Mouse (Mus musculus) lung, embryonic 15.5 days (tissue): ENCODE results near the gene Cdrt4. TPM values are rescaled to one million over a fixed set of nuclear protein-coding genes. Genes with fewer than 3 reads are reported as not detected.

Experiments
- ATAC-seq: fragments of 200-750 bp; cut with Nextera tagmentation; 2 replicates; pipeline ENCODE4 v1.8.0; 2017; ENCODE audit warnings: moderate number of reproducible peaks, borderline replicate concordance; ENCODE audit not compliant: low FRiP score, low TSS enrichment; ENCODE audit errors: extremely low read depth
- H3K27ac ChIP-seq: fragments of 300-500 bp; sonication (generic); 2 replicates; pipeline ENCODE4 v1.5.1; 2015; ENCODE audit warnings: moderate library complexity, mild to moderate bottlenecking, inconsistent platforms
- H3K27me3 ChIP-seq: fragments of 300-500 bp; sonication (generic); 2 replicates; pipeline ENCODE4 v1.6.1; 2015; ENCODE audit warnings: inconsistent platforms
- H3K36me3 ChIP-seq: fragments of 300-500 bp; sonication (generic); 2 replicates; pipeline ENCODE4 v1.6.1; 2015; ENCODE audit warnings: inconsistent platforms
- H3K4me1 ChIP-seq: fragments of 300-500 bp; sonication (generic); 2 replicates; pipeline ENCODE4 v1.6.1; 2015; ENCODE audit warnings: inconsistent platforms
- H3K4me2 ChIP-seq: fragments of 300-500 bp; sonication (generic); 2 replicates; pipeline ENCODE4 v1.6.1; 2015; ENCODE audit warnings: inconsistent platforms, mild to moderate bottlenecking, moderate library complexity
- H3K4me3 ChIP-seq: fragments of 300-500 bp; sonication (generic); 2 replicates; pipeline ENCODE4 v1.5.1; 2015; ENCODE audit warnings: mild to moderate bottlenecking, inconsistent platforms
- H3K9ac ChIP-seq: fragments of 300-500 bp; sonication (generic); 2 replicates; pipeline ENCODE4 v1.6.1; 2015; ENCODE audit warnings: inconsistent platforms
- H3K9me3 ChIP-seq: fragments of 300-500 bp; sonication (generic); 2 replicates; pipeline ENCODE4 v1.6.1; 2016; ENCODE audit warnings: inconsistent platforms
- WGBS: fragments of 180-500 bp; shearing (Covaris S2); methylation state at CpG from one replicate; pipeline ENCODE4 v1.1.7; 2015; 5-methylcytosine and 5-hydroxymethylcytosine counted together
- polyA plus RNA-seq: library from polyadenylated mRNA; unstranded; fragments of >200 nt; fragmentation: Nextera tagmentation; extraction: Ambion mirVana; gene quantifications from 2 replicates; pipeline ENCODE4 v1.2.1, GENCODE M21; 2015

Gene Cdrt4
- polyA plus RNA-seq, 1 experiment from 2014 or later: 0.36 TPM

DNA sequence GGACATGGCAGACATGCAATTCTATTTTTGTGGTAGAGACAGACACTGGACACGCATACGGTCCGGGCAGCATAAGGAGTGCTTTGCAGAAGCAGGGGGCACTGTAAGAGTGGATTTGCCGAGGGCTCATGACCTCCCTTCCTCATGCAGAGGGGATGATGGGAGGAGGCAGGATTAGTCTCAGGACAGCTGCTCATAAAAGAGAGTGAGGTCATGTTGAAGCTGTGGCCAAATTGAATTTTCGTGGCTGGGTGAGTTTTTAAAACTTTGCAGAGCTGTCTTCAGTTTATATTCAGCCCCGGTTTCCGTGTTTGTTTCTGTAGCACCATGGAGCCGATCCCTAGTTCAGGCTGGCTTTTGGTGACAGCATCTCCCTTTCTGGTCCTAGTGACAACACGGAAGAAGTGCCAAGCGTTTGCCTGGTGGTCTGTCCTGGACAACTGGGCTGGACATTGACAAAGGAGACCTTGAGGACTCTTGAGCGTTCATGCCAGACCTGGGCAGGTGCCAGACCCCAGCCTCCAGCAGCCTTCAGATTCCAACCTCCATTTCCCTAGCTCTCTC lies 46.8 kb downstream of the Cdrt4 start:
- Histone ChIP-seq H3K9me3 (no peaks in the 10 kb centered on the region), H3K4me1 (peaks cover 48% of the 10 kb centered on the region), H3K4me2 (peak overlapping the region; percentile 37), H3K4me3 (no peak overlapping the region), H3K36me3 (no peaks in the 10 kb centered on the region), H3K9ac (no peak overlapping the region), H3K27me3 (no peaks in the 10 kb centered on the region), H3K27ac (peak overlapping the region; percentile 93)
- 15% methylated on average over 11 of the region's 11 CpGs for WGBS
- peak; percentile 43; the same call in 1 of the 2 replicates for ATAC-seq

DNA sequence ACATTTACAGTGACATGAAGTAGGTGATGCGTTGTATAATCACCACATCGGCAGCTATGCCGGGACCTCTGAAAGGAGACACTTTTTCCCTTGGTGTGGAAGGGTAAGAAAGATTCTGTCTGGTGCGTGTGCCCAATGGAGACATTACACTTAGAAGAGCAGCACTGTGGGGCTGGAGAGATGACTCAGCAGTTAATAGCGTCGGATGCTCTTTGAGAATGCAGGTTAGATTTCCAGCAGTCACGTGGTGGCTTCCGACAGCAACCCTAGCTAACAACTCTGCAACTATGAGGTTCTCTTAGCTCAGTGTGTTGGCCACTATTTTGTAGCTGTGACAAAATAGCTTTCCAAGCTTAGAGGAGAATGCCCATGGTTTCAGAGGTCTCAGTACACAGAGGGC lies 49.1 kb downstream of the Cdrt4 start:
- H3K27ac ChIP-seq: no peak overlapping the region
- no peaks in the 10 kb centered on the region for H3K36me3 ChIP-seq
- no peaks in the 10 kb centered on the region for H3K27me3 ChIP-seq
- no peak overlapping the region for H3K4me2 ChIP-seq
- no peak overlapping the region for H3K4me3 ChIP-seq
- WGBS: 74% methylated on average over 8 of the region's 8 CpGs
- H3K9ac ChIP-seq: no peak overlapping the region
- no peaks in the 10 kb centered on the region for H3K9me3 ChIP-seq
- no peak for ATAC-seq
- H3K4me1 ChIP-seq: peaks cover 49% of the 10 kb centered on the region

DNA sequence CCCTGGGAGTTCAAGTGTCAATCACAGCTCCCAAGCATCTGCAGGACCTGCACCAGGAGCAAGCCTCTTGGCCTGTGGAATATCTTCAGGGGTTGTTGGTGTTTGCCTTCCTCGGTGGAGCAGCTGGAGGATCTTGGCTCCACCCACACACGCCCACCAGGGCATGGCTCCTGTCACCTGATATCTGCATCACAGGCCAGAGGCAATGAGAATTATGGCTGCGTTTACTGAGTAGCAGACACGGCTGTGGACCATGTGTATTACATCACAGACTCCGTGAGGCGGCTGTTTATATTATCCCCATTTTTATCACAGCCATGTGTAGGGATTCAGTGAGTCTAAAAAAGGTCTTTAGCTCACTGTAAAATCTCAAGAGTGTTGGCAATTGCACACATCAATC lies 53.6 kb downstream of the Cdrt4 start:
- H3K4me2 ChIP-seq: no peak overlapping the region
- H3K36me3 ChIP-seq: no peaks in the 10 kb centered on the region
- H3K27ac ChIP-seq: no peak overlapping the region
- peaks cover 11% of the 10 kb centered on the region; the same call in 1 of the 2 replicates for H3K4me1 ChIP-seq
- no peak overlapping the region for H3K9ac ChIP-seq
- no peaks in the 10 kb centered on the region for H3K27me3 ChIP-seq
- H3K4me3 ChIP-seq: no peak overlapping the region
- H3K9me3 ChIP-seq: no peaks in the 10 kb centered on the region
- 17% methylated on average over 6 of the region's 6 CpGs for WGBS
- peak; percentile 74; the same call in 1 of the 2 replicates for ATAC-seq

DNA sequence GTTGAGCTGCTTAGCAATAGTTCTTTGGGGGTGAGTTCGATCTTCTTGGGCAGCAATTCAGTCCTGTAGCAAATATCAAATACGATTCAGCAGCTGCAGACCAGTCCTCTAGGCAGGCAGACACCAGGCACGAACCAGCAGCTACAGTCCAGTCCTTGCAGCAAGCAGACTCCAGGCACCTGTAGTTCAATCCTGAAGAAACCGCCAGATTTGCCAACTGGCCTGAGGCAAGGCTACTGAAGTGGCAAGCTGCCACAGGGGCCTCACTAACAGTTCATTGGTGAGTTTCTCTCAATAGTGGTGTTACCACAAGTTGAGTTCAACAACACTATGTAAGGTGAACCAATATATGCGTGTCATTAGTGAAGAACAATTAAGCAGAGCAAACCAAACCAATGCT lies 56.4 kb downstream of the Cdrt4 start:
- H3K9me3 ChIP-seq: no peaks in the 10 kb centered on the region
- 81% methylated on average over 5 of the region's 5 CpGs for WGBS
- H3K4me1 ChIP-seq: peaks cover 10% of the 10 kb centered on the region; the same call in 1 of the 2 replicates
- no peak overlapping the region for H3K9ac ChIP-seq
- H3K27ac ChIP-seq: no peak overlapping the region
- H3K4me3 ChIP-seq: no peak overlapping the region
- ATAC-seq: no peak
- H3K27me3 ChIP-seq: no peaks in the 10 kb centered on the region
- H3K36me3 ChIP-seq: no peaks in the 10 kb centered on the region
- no peak overlapping the region for H3K4me2 ChIP-seq

DNA sequence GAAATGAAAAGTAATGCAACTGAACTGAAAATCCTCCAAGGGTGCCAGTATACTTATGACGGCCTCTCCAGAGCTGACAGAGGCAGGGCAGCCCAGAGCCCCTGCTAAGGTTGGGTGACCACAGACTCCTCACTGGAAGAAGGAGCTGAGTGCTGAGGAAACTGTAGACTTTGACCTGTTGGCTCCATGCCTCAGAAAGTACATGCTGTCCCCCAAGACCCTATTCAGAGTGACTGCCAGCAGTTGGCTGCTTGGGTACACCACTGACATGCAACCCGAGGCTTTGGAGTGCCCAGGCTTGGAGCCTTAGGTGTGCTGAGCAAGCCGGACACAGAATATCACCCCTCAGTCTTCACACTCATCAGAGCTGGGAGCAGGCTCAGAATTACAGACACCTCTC lies 57.0 kb downstream of the Cdrt4 start:
- 81% methylated on average over 3 of the region's 3 CpGs for WGBS
- H3K4me3 ChIP-seq: no peak overlapping the region
- no peaks in the 10 kb centered on the region for H3K27me3 ChIP-seq
- H3K36me3 ChIP-seq: no peaks in the 10 kb centered on the region
- H3K9ac ChIP-seq: no peak overlapping the region
- ATAC-seq: no peak
- no peak overlapping the region for H3K4me2 ChIP-seq
- no peaks in the 10 kb centered on the region for H3K9me3 ChIP-seq
- peaks cover 10% of the 10 kb centered on the region; the same call in 1 of the 2 replicates for H3K4me1 ChIP-seq
- H3K27ac ChIP-seq: no peak overlapping the region

GRCm38 (mm10) chr11:63009761-63010160 lies 58.8 kb downstream of the Cdrt4 start:
- ATAC-seq: no peak
- 52% methylated on average over 3 of the region's 3 CpGs for WGBS
- H3K9ac ChIP-seq: no peak overlapping the region

DNA sequence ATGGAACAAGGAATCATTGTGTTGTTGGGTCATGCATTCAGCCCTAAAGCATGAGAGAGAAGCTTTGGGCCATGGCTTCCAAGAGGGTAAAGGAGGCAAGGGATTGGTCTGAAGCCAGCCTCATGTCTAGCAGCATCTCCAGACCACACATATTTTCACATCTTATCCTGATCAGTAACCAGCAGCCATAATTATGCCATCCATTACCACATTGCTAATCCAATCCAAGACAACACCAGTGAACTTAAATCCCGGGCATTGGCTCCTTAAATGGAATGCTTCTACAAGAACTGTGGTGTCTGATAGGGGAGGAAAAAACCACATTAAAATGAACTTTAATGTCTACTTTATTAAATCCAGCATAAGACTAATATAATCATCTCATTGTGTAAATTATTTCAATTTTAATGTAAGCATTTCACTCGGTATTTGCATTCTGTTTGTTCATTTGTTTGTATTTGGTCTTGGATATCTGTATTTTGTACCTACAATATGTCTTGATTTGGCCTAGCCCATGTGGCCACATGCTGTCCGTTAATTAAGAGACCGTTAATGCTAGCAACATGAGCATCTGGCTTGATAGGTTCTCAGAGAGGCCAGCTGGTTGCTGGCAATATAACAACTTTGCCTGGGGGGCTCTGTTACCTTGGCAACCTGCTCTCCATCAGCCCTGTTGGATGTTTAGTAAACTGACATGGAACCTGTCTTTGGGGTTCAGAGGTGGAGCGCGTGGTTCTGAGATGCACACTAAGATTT lies 66.5 kb downstream of the Cdrt4 start:
- no peak for ATAC-seq
- Histone ChIP-seq H3K4me1 (peaks cover 44% of the 10 kb centered on the region), H3K4me3 (no peak overlapping the region), H3K9ac (no peak overlapping the region), H3K9me3 (no peaks in the 10 kb centered on the region), H3K4me2 (no peak overlapping the region), H3K27me3 (no peaks in the 10 kb centered on the region), H3K27ac (no peak overlapping the region), H3K36me3 (no peaks in the 10 kb centered on the region)
- 87% methylated on average over 6 of the region's 6 CpGs for WGBS

More at GRCm38 (mm10) chr11:63009761-63010160, 58.8 kb downstream of the Cdrt4 start:
- Histone ChIP-seq H3K27ac (no peak overlapping the region), H3K36me3 (no peaks in the 10 kb centered on the region), H3K9me3 (no peaks in the 10 kb centered on the region), H3K4me2 (no peak overlapping the region), H3K4me1 (no peaks in the 10 kb centered on the region; the same call in 1 of the 2 replicates), H3K27me3 (no peaks in the 10 kb centered on the region), H3K4me3 (no peak overlapping the region)

GRCm38 (mm10) chr11:63018083-63018622 lies 67.2 kb downstream of the Cdrt4 start:
- Histone ChIP-seq H3K9ac (no peak overlapping the region), H3K36me3 (no peaks in the 10 kb centered on the region), H3K4me1 (peaks cover 44% of the 10 kb centered on the region), H3K4me3 (no peak overlapping the region), H3K27ac (no peak overlapping the region), H3K9me3 (no peaks in the 10 kb centered on the region), H3K4me2 (no peak overlapping the region), H3K27me3 (no peaks in the 10 kb centered on the region)
- 77% methylated on average over 6 of the region's 6 CpGs for WGBS
- no peak for ATAC-seq

DNA sequence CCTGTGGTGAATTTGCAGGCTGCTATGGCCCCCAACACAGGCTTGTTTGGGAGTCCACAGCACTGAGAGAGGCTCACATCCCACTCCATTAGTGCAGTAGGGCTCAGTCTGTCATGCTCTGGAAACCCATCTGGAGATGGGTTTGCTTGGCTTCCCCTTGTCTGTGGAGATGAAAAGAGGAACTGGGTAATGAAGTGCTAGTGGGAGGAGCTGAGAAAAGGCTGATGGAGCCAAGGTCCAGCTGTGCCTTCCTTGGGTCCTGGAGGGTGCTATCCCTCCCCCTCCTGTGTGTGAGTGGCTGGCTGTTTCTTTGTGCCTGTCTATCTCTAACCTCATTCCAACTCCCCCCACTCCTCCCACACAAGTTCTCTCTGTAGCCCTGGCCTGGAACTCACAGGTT lies 69.6 kb downstream of the Cdrt4 start:
- no peak overlapping the region for H3K4me2 ChIP-seq
- peak; percentile 87 for ATAC-seq
- no peaks in the 10 kb centered on the region for H3K36me3 ChIP-seq
- no peaks in the 10 kb centered on the region for H3K27me3 ChIP-seq
- H3K9ac ChIP-seq: no peak overlapping the region
- peak overlapping the region; percentile 91 for H3K27ac ChIP-seq
- H3K4me1 ChIP-seq: peaks cover 68% of the 10 kb centered on the region
- no peak overlapping the region for H3K4me3 ChIP-seq
- no peaks in the 10 kb centered on the region for H3K9me3 ChIP-seq

DNA sequence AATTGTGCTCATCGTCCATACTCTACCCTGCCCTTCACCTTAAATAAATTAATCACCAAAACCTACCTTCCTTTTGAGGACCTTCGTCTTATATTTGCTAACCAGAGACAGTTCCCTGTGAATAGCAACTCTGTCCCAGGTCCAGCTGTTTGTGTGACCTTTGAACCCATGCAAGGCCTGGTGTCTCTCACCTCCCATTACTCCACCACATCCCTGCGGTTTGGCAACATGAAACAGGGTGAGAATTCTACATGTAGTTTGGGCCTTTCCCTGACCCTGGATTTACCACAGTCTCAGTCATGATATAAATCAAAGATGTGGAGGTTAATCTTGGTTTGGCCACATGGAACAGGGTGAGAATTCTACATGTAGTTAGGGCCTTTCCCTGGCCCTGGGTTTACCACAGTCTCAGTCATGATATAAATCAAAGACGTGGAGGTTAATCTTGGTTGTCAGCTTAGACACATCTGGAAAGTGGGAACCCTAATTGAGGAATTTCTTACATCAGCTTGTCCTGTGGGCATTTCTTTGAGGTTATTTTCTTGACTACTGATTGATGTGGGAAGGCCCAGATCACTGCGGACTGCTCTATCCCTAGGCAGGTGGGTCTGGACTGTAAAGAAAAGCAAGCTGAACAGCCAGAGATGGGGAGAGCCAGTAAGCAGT lies 70.3 kb downstream of the Cdrt4 start:
- Histone ChIP-seq H3K9me3 (no peaks in the 10 kb centered on the region), H3K4me1 (peaks cover 75% of the 10 kb centered on the region), H3K4me3 (no peak overlapping the region), H3K9ac (no peak overlapping the region), H3K4me2 (no peak overlapping the region), H3K36me3 (no peaks in the 10 kb centered on the region), H3K27ac (peak overlapping the region; percentile 91), H3K27me3 (no peaks in the 10 kb centered on the region)
- WGBS: 44% methylated on average over 5 of the region's 5 CpGs
- ATAC-seq: no peak

- ATAC-seq: no peak
- 48% methylated on average over 5 of the region's 5 CpGs for WGBS
- H3K36me3 ChIP-seq: no peaks in the 10 kb centered on the region
- no peaks in the 10 kb centered on the region for H3K9me3 ChIP-seq
- no peaks in the 10 kb centered on the region for H3K27me3 ChIP-seq
- H3K9ac ChIP-seq: no peak overlapping the region
- H3K4me3 ChIP-seq: no peak overlapping the region
- no peak overlapping the region for H3K4me2 ChIP-seq
- peak overlapping the region; percentile 92 for H3K27ac ChIP-seq
- peaks cover 88% of the 10 kb centered on the region for H3K4me1 ChIP-seq
Observed at GRCm38 (mm10) chr11:63023461-63023860, 72.5 kb downstream of the Cdrt4 start.

DNA sequence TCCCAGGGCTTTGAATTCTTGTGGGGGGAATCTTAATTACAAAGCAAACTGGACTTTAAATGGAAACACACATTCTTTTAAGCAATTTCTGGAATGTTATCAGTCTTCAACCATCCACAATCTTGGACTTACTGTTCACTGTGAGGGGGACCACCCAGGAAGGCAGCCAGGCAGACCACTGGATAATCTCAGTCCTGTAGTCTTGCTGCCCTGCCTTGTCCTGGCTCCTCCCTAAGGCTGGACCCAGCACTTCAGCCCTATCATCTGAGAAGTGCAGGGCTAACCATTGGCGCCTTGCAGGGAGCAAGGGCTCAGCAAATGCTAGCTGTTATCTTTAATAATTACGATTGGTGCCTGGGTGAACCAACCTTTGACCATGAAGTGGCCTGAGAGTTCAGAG lies 73.1 kb downstream of the Cdrt4 start:
- 6% methylated on average over 2 of the region's 2 CpGs for WGBS
- Histone ChIP-seq H3K4me3 (no peak overlapping the region), H3K4me2 (no peak overlapping the region), H3K27me3 (no peaks in the 10 kb centered on the region), H3K27ac (peak overlapping the region; percentile 92), H3K9me3 (no peaks in the 10 kb centered on the region), H3K9ac (no peak overlapping the region), H3K36me3 (no peaks in the 10 kb centered on the region), H3K4me1 (peaks cover 89% of the 10 kb centered on the region)
- peak; percentile 65 for ATAC-seq
